Mouse (Mus musculus): Measurements from ENCODE around the gene Dgat2.

GRCm38 (mm10) chr7:99161961-99162360 lies 20.6 kb downstream of the Dgat2 start:
- TF ChIP-seq CTCF (IDR thresholded peaks at IDR 0.05; ENCODE audit: borderline replicate concordance, control insufficient read depth, extremely low read depth, insufficient read depth, low read length, poor library complexity) (no peak), POLR2A (IDR thresholded peaks at IDR 0.05; ENCODE audit: control insufficient read depth, extremely low read depth, insufficient read depth, low read length, poor library complexity) (no peak)

Data from thymus, adult 2 months (tissue).